Mouse (Mus musculus) MEL (cell line): ENCODE measurements around the gene Tjp3. TPM values are rescaled to one million over a fixed set of nuclear protein-coding genes. Genes with fewer than 3 reads are reported as not detected.

ENCODE experiments used
- DNase-seq: peaks from one replicate; pipeline ENCODE4 v3.0.0; 2011; ENCODE audit warnings: low read depth, low spot score
- H3K27ac ChIP-seq: 2 replicates; pipeline ENCODE4 v1.5.1; 2012; ENCODE audit warnings: low read depth, mild to moderate bottlenecking, control low read depth, low read length, moderate library complexity; ENCODE audit not compliant: control insufficient read depth
- H3K27me3 ChIP-seq, 2 experiments: fragments of 150-350 bp in 1 of 2; sonication (generic) in 1 of 2; 2 replicates each; pipeline ENCODE4 v1.6.1; 2012; ENCODE audit warnings: low read length in 2 of 2, mild to moderate bottlenecking in 2 of 2, improper control_type of control experiment in 1 of 2, moderate library complexity in 1 of 2; ENCODE audit not compliant: insufficient read depth in 2 of 2, control insufficient read depth in 1 of 2
- H3K36me3 ChIP-seq, 2 experiments: 2 replicates each; pipeline ENCODE4 v1.6.1; 2012 to 2014; ENCODE audit warnings: low read length in 2 of 2, improper control_type of control experiment in 1 of 2, inconsistent platforms in 1 of 2, mild to moderate bottlenecking in 1 of 2; ENCODE audit not compliant: insufficient read depth in 2 of 2, control insufficient read depth in 1 of 2
- H3K4me1 ChIP-seq, 2 experiments: fragments of 150-350 bp in 1 of 2; sonication (generic) in 1 of 2; 2 replicates each; pipeline ENCODE4 v1.6.1; 2012; ENCODE audit warnings: low read length in 2 of 2, improper control_type of control experiment in 1 of 2, mild to moderate bottlenecking in 1 of 2; ENCODE audit not compliant: insufficient read depth in 2 of 2, control insufficient read depth in 1 of 2
- H3K4me3 ChIP-seq, 2 experiments: fragments of 150-350 bp in 1 of 2; sonication (generic) in 1 of 2; 2 replicates each; pipeline ENCODE4 v1.5.1; 2012; ENCODE audit warnings: low read depth in 2 of 2, low read length in 2 of 2, mild to moderate bottlenecking in 2 of 2, moderate library complexity in 2 of 2, control low read depth in 1 of 2, improper control_type of control experiment in 1 of 2; ENCODE audit not compliant: control insufficient read depth in 1 of 2, insufficient read depth in 1 of 2
- H3K79me2 ChIP-seq: 2 replicates; pipeline ENCODE4 v1.6.1; 2012; ENCODE audit warnings: mild to moderate bottlenecking, low read length, moderate library complexity; ENCODE audit not compliant: control insufficient read depth, poor library complexity, insufficient read depth
- H3K9ac ChIP-seq: 2 replicates; pipeline ENCODE4 v1.6.1; 2012; ENCODE audit warnings: low read depth, mild to moderate bottlenecking, control low read depth, low read length, moderate library complexity; ENCODE audit not compliant: control insufficient read depth, poor library complexity, severe bottlenecking
- H3K9me3 ChIP-seq: fragments of 150-350 bp; sonication (generic); replicated peaks from 2 replicates; pipeline ENCODE4 v1.6.1; 2012; ENCODE audit warnings: mild to moderate bottlenecking, low read length, improper control_type of control experiment, moderate library complexity; ENCODE audit not compliant: insufficient read depth
- BHLHE40 ChIP-seq: IDR thresholded peaks from 2 replicates; pipeline ENCODE4 v1.6.1; 2012; ENCODE audit warnings: low read depth, mild to moderate bottlenecking, inconsistent platforms, low read length, improper control_type of control experiment, borderline replicate concordance
- CHD1 ChIP-seq: IDR thresholded peaks from 2 replicates; pipeline ENCODE4 v1.6.1; 2012; ENCODE audit warnings: low read depth, mild to moderate bottlenecking, inconsistent platforms, low read length, improper control_type of control experiment
- CHD2 ChIP-seq: IDR thresholded peaks from 2 replicates; pipeline ENCODE4 v1.6.1; 2011; ENCODE audit warnings: low read length, improper control_type of control experiment
- CTCF ChIP-seq, 3 experiments: IDR thresholded peaks in 2 of 3; conservative IDR thresholded peaks in 1 of 3; 2 replicates each; pipeline ENCODE4 v1.5.1; 2011 to 2012; ENCODE audit warnings: low read length in 3 of 3, low read depth in 2 of 3, mild to moderate bottlenecking in 2 of 3, improper control_type of control experiment in 1 of 3, inconsistent platforms in 1 of 3, mixed read lengths in 1 of 3, moderate library complexity in 1 of 3; ENCODE audit not compliant: control insufficient read depth in 1 of 3, insufficient read depth in 1 of 3, poor library complexity in 1 of 3, severe bottlenecking in 1 of 3
- GATA1 ChIP-seq: IDR thresholded peaks from 2 replicates; pipeline ENCODE4 v1.6.1; 2011; ENCODE audit warnings: low read depth, low read length, improper control_type of control experiment
- HCFC1 ChIP-seq: IDR thresholded peaks from 2 replicates; pipeline ENCODE4 v1.6.1; 2012; ENCODE audit warnings: low read depth, mild to moderate bottlenecking, inconsistent platforms, low read length, improper control_type of control experiment, moderate library complexity
- KAT2A ChIP-seq: conservative IDR thresholded peaks from 2 replicates; pipeline ENCODE4 v1.6.1; 2012; ENCODE audit warnings: low read depth, low read length, improper control_type of control experiment, inconsistent platforms
- MAFK ChIP-seq: IDR thresholded peaks from 2 replicates; pipeline ENCODE4 v1.6.1; 2011; ENCODE audit warnings: low read depth, mild to moderate bottlenecking, low read length, improper control_type of control experiment, borderline replicate concordance
- MAZ ChIP-seq: IDR thresholded peaks from 2 replicates; pipeline ENCODE4 v1.6.1; 2012; ENCODE audit warnings: low read depth, mild to moderate bottlenecking, inconsistent platforms, low read length, improper control_type of control experiment
- MEF2A ChIP-seq: IDR thresholded peaks from 2 replicates; pipeline ENCODE4 v1.6.1; 2014; ENCODE audit warnings: low read depth, mild to moderate bottlenecking, inconsistent platforms, low read length, improper control_type of control experiment; ENCODE audit not compliant: poor library complexity, insufficient replicate concordance, severe bottlenecking; ENCODE audit errors: extremely low read depth
- MXI1 ChIP-seq: IDR thresholded peaks from 2 replicates; pipeline ENCODE4 v1.6.1; 2011; ENCODE audit warnings: mild to moderate bottlenecking, low read depth, low read length, improper control_type of control experiment
- NELFE ChIP-seq: IDR thresholded peaks from 2 replicates; pipeline ENCODE4 v1.6.1; 2011; ENCODE audit warnings: low read depth, low read length, improper control_type of control experiment
- POLR2AphosphoS2 ChIP-seq: IDR thresholded peaks from 2 replicates; pipeline ENCODE4 v1.6.1; 2011; ENCODE audit warnings: low read length, improper control_type of control experiment
- SIN3A ChIP-seq: IDR thresholded peaks from 2 replicates; pipeline ENCODE4 v1.6.1; 2012; ENCODE audit warnings: low read length, improper control_type of control experiment, inconsistent platforms
- SMC3 ChIP-seq: IDR thresholded peaks from 2 replicates; pipeline ENCODE4 v1.6.1; 2011; ENCODE audit warnings: low read depth, low read length, improper control_type of control experiment
- TBP ChIP-seq: IDR thresholded peaks from 2 replicates; pipeline ENCODE4 v1.8.0; 2011; ENCODE audit warnings: low read depth, low read length, improper control_type of control experiment
- USF1 ChIP-seq: IDR thresholded peaks from 2 replicates; pipeline ENCODE4 v1.6.1; 2014; ENCODE audit warnings: low read depth, mild to moderate bottlenecking, inconsistent platforms, low read length, improper control_type of control experiment, moderate library complexity
- USF2 ChIP-seq, 2 experiments: IDR thresholded peaks; 2 replicates each; pipeline ENCODE4 v1.6.1; 2011 to 2012; ENCODE audit warnings: improper control_type of control experiment in 2 of 2, low read length in 2 of 2, borderline replicate concordance in 1 of 2, inconsistent platforms in 1 of 2, low read depth in 1 of 2, mild to moderate bottlenecking in 1 of 2; ENCODE audit not compliant: insufficient read depth in 1 of 2
- ZNF384 ChIP-seq: IDR thresholded peaks from 2 replicates; pipeline ENCODE4 v1.6.1; 2012; ENCODE audit warnings: low read depth, mild to moderate bottlenecking, inconsistent platforms, low read length, improper control_type of control experiment
- polyA plus RNA-seq, 2 experiments: library from polyadenylated mRNA; stranded (reverse) in 1 of 2; unstranded in 1 of 2; fragments of >175 nt in 1 of 2; fragments of >200 nt in 1 of 2; gene quantifications; 2 replicates each; pipeline versions ENCODE4 v1.2.1 to v1.2.4; 2012; ENCODE audit warnings: low replicate concordance in 2 of 2, low read depth in 1 of 2; ENCODE audit not compliant: insufficient read length in 2 of 2, insufficient read depth in 1 of 2, missing spikeins in 1 of 2
- total RNA-seq: library from RNA; depleted of rRNA; stranded (reverse); fragments of 300-350 nt; gene quantifications from 2 replicates; pipeline ENCODE4 v1.2.3, GENCODE M21; 2012

The Tjp3 gene
- total and polyA plus RNA-seq, 3 experiments, result 2.9 to 4.9 TPM; not detected in 1

DNA sequence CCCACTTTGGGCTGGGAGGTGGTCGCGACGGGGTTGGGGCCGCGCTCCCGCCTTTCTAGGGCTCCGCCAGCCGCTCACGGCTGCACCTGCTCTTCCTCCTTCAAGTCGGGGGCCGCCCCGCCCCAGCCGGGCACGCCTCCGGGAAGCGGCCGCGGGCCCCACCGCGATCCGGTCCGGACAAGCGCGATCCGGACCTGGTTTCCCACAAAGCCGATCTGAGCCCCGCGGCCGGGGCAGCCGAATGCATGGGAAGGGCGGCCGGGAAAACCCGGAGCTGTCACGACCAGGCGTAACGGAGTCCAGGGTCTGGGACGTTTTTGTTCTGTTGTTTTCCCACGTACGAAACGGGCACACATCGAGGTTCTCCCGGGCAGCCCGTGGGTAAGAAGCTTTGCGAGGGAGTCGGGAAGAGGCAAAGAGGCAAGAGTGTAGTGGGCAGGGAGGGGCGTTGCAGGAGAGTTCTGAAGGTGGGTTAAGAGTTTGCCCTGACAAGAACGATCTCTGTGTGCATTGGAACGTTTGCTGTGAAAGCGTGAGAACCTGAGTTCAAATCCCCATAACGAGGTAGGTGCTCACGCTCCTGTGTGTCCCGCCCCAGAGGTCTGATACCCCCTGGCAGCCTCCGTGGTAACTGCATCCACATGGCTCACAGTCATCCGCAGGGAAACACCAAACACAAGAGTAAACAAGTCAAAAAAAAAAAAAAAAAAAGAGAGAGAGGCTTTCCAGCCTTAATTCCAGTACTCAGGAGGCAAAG is 5.5 kb downstream of the Tjp3 start (continued):
- TF ChIP-seq ZNF384, result peak; percentile 71
- peak; percentile 83 for TF ChIP-seq MAZ
- TF ChIP-seq BHLHE40, result no peak

DNA sequence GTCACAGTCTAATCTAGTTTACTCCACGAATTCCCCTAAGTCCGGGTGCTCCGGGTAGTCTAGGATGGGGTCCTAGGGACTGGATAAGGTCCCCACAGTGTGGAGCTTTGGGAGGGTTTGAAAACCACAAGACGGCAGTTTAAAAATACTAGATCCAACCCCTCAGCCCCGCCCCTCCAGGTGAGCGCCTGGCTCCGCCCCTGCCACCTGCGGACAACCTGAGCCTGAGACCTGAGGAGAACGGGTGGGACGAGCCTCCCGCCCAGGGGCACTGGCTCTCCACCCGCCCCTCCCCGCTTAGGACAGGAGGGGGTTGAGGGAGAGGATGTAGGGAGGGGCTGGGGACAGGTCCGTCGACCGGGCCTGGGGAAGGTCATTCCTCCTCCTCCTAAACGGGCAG is 6.7 kb downstream of the Tjp3 start:
- no peak overlapping the region for H3K4me3 ChIP-seq
- no peak for DNase-seq
- H3K9me3 ChIP-seq, result no peaks in the 10 kb centered on the region
- H3K27me3 ChIP-seq, result no peaks in the 10 kb centered on the region
- TF ChIP-seq TBP, result no peak
- no peak for TF ChIP-seq USF1
- TF ChIP-seq MAFK, result no peak
- TF ChIP-seq NELFE, result no peak
- TF ChIP-seq MXI1, result no peak
- TF ChIP-seq SMC3, result no peak
- TF ChIP-seq SIN3A, result no peak
- no peak for TF ChIP-seq USF2 (IDR thresholded peaks at IDR 0.05; ENCODE audit: borderline replicate concordance in 1 of 2, insufficient read depth in 1 of 2, low read depth in 1 of 2, low read length in 2 of 2)
- no peak for TF ChIP-seq KAT2A
- no peak for TF ChIP-seq GATA1
- no peak for TF ChIP-seq MAZ
- no peak for TF ChIP-seq POLR2AphosphoS2
- TF ChIP-seq, all 39 proteins: peak for 0
- H3K79me2 ChIP-seq, result no peaks in the 10 kb centered on the region
- H3K4me1 ChIP-seq, result peaks cover 2 to 9% of the 10 kb centered on the region in 2 experiments; a peak in 3 of 4 replicates
- no peak overlapping the region for H3K9ac ChIP-seq
- H3K36me3 ChIP-seq, result peaks cover 0 to 7% of the 10 kb centered on the region in 2 experiments; a peak in 2 of 4 replicates
- no peak overlapping the region for H3K27ac ChIP-seq

DNA sequence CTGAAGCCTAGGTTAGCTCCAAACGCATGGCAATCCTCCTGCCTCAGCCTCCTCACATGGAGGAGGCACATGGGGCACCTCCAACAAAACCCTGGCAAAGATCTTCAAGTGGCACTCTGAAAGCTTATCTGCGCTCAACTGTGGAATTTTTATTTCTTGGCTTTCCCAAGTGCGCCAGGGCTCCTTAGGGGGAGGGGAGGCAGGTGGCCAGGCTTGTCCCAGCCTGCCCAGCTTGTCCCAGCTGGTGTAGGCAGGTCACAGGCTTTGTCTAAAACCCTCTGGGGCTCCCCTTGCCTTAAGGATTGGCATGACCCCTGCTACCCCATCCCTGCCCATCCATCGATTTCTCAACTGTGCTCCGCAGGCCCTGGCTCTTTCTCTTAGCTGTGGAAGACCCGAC is 7.2 kb downstream of the Tjp3 start:
- H3K4me3 ChIP-seq, result no peak overlapping the region
- H3K79me2 ChIP-seq, result no peaks in the 10 kb centered on the region
- TF ChIP-seq CHD2 (no peak), MAZ (no peak), MAFK (no peak), MEF2A (no peak), GATA1 (no peak), CHD1 (no peak), HCFC1 (no peak), CTCF (IDR thresholded peaks at IDR 0.05 in 2 of 3, conservative IDR thresholded peaks at IDR 0.05 in 1 of 3; ENCODE audit: control insufficient read depth in 1 of 3, insufficient read depth in 1 of 3, low read depth in 2 of 3, low read length in 3 of 3, poor library complexity in 1 of 3, severe bottlenecking in 1 of 3) (no peak)
- TF ChIP-seq, all 39 proteins: peak for 0
- Histone ChIP-seq H3K27me3 (no peaks in the 10 kb centered on the region), H3K9ac (no peak overlapping the region), H3K27ac (no peak overlapping the region), H3K36me3 (peaks cover 0 to 7% of the 10 kb centered on the region in 2 experiments; a peak in 2 of 4 replicates), H3K4me1 (peaks cover 2 to 12% of the 10 kb centered on the region in 2 experiments; a peak in 3 of 4 replicates), H3K9me3 (no peaks in the 10 kb centered on the region)
- no peak for DNase-seq
